Mouse (Mus musculus): ENCODE measurements around the gene Wwtr1.

GRCm38 (mm10) chr3:57530221-57530620 is 45.5 kb downstream of the Wwtr1 start:
- no peak for TF ChIP-seq CTCF (IDR thresholded peaks at IDR 0.05; ENCODE audit: control insufficient read depth, insufficient read depth, low read length)
- no peak for TF ChIP-seq POLR2A (IDR thresholded peaks at IDR 0.05; ENCODE audit: borderline replicate concordance, control insufficient read depth, low read depth, low read length)
